In genomic region chr19:18687556-18687955, GRCm38 (mm10) we compare ENCODE assay signal across 8 mouse cellular contexts. TPM values are rescaled to one million over a fixed set of nuclear protein-coding genes. Genes with fewer than 3 reads are reported as not detected.
DNase-seq lines count a peak whose midpoint lies in the region; ATAC-seq and TF ChIP-seq lines count a peak whose summit lies in the region.

No protein-coding gene starts in this region.

- 70% methylated on average over 3 of the region's 3 CpGs for WGBS in thymus, adult 2 months
- 75% methylated on average over 3 of the region's 3 CpGs for WGBS in kidney, embryonic 15.5 days

- DNase-seq in gastrocnemius, adult 18-20 months (ENCODE audit: low spot score): peak; percentile 35
- DNase-seq in gastrocnemius, postnatal 25 days: no peak
- peak; percentile 46 for DNase-seq in thymus, adult 2 months
- no peak for DNase-seq in thymus, adult 18-20 months
- peak; percentile 70 for DNase-seq in embryo, embryonic 11 days
- no peak for DNase-seq in left cerebral cortex, adult 9 months (ENCODE audit: low spot score in 2 of 2)

- no peak overlapping the region for H3K9ac ChIP-seq in kidney, embryonic 15.5 days

- no peak overlapping the region for H3K27ac ChIP-seq in thymus, adult 2 months (ENCODE audit: control insufficient read depth, insufficient read depth, low read length)
- no peak overlapping the region for H3K27ac ChIP-seq in kidney, embryonic 15.5 days

- TF ChIP-seq POLR2A in thymus, adult 2 months (IDR thresholded peaks at IDR 0.05; ENCODE audit: control insufficient read depth, extremely low read depth, insufficient read depth, low read length, poor library complexity): no peak

- H3K9me3 ChIP-seq in kidney, embryonic 15.5 days (replicated peaks): no peaks in the 10 kb centered on the region

- H3K27me3 ChIP-seq in thymus, adult 2 months (ENCODE audit: control insufficient read depth, insufficient read depth, low read length): no peaks in the 10 kb centered on the region
- H3K27me3 ChIP-seq in kidney, embryonic 15.5 days: no peaks in the 10 kb centered on the region

- no peak for TF ChIP-seq CTCF in thymus, adult 2 months (IDR thresholded peaks at IDR 0.05; ENCODE audit: borderline replicate concordance, control insufficient read depth, extremely low read depth, insufficient read depth, low read length, poor library complexity)

- H3K36me3 ChIP-seq in thymus, adult 2 months (ENCODE audit: control insufficient read depth, insufficient read depth, low read length): no peaks in the 10 kb centered on the region
- peaks cover 12% of the 10 kb centered on the region for H3K36me3 ChIP-seq in kidney, embryonic 15.5 days

- H3K4me1 ChIP-seq in thymus, adult 2 months (replicated peaks; ENCODE audit: control insufficient read depth, insufficient read depth, low read length): no peaks in the 10 kb centered on the region
- no peaks in the 10 kb centered on the region for H3K4me1 ChIP-seq in kidney, embryonic 15.5 days

- no peak overlapping the region for H3K4me3 ChIP-seq in thymus, adult 2 months (ENCODE audit: control insufficient read depth, insufficient read depth, low read length)
- no peak overlapping the region for H3K4me3 ChIP-seq in kidney, embryonic 15.5 days (replicated peaks)

- ATAC-seq in kidney, embryonic 15.5 days (replicated peaks; ENCODE audit: low FRiP score): peak; percentile 56; the same call in 1 of the 2 replicates
- ATAC-seq in neutrophil, adult 5-6 weeks (ENCODE audit: extremely low read depth, insufficient number of reproducible peaks, low FRiP score, poor library complexity, severe bottlenecking): peak; percentile 90; the same call in 1 of the 2 replicates

- no peak overlapping the region for H3K4me2 ChIP-seq in kidney, embryonic 15.5 days

RNA-seq across cellular contexts. Expression of gene Carnmt1, which starts 17.0 kb away (rescaled TPM):
- 100 to 1,000 TPM; 129 to 137 TPM for total RNA-seq in gastrocnemius, adult 18-20 months (2021)
- 100 to 1,000 TPM in 1 of 2 experiments, 10 to 100 TPM in 1; 93.9 to 131 TPM for total RNA-seq in gastrocnemius, postnatal 25 days (2021)
- 6.6 and 11.7 TPM in 2 replicates for polyA plus RNA-seq in thymus, adult 2 months (2012; rRNA removed)
- polyA plus RNA-seq in kidney, embryonic 15.5 days (2015; fragmentation: Nextera tagmentation; extraction: Ambion mirVana): 32.8 and 35.2 TPM in 2 replicates
- 9.1 and 9.4 TPM in 2 replicates for total RNA-seq in neutrophil, adult 5-6 weeks (2017)

RNA-seq across cellular contexts. Expression of gene D030056L22Rik, which starts 25.4 kb away (rescaled TPM):
- total RNA-seq in gastrocnemius, adult 18-20 months (2021): 1 to 10 TPM; 3.3 to 3.8 TPM
- 1 to 10 TPM; 3.5 to 3.6 TPM for total RNA-seq in gastrocnemius, postnatal 25 days (2021)
- polyA plus RNA-seq in thymus, adult 2 months (2012; rRNA removed): 20.1 and 25.7 TPM in 2 replicates
- polyA plus RNA-seq in kidney, embryonic 15.5 days (2015; fragmentation: Nextera tagmentation; extraction: Ambion mirVana): 34.6 and 38.9 TPM in 2 replicates
- total RNA-seq in neutrophil, adult 5-6 weeks (2017): 9.3 and 12.6 TPM in 2 replicates

RNA-seq across cellular contexts. Expression of gene Nmrk1, which starts 55.8 kb away (rescaled TPM):
- 1 to 10 TPM; 2.6 to 3.5 TPM for total RNA-seq in gastrocnemius, adult 18-20 months (2021)
- 1 to 10 TPM; 2.2 to 2.7 TPM for total RNA-seq in gastrocnemius, postnatal 25 days (2021)
- polyA plus RNA-seq in thymus, adult 2 months (2012; rRNA removed): 5.1 and 5.2 TPM in 2 replicates
- 24.0 and 24.7 TPM in 2 replicates for polyA plus RNA-seq in kidney, embryonic 15.5 days (2015; fragmentation: Nextera tagmentation; extraction: Ambion mirVana)
- total RNA-seq in neutrophil, adult 5-6 weeks (2017): 15.2 and 16.5 TPM in 2 replicates

RNA-seq across cellular contexts. Expression of gene Ostf1, which starts 55.9 kb away (rescaled TPM):
- 10 to 100 TPM; 24.2 to 24.3 TPM for total RNA-seq in gastrocnemius, adult 18-20 months (2021)
- total RNA-seq in gastrocnemius, postnatal 25 days (2021): 10 to 100 TPM; 19.1 to 26.4 TPM
- 59.9 and 64.2 TPM in 2 replicates for polyA plus RNA-seq in thymus, adult 2 months (2012; rRNA removed)
- 114 TPM in 2 replicates for polyA plus RNA-seq in kidney, embryonic 15.5 days (2015; fragmentation: Nextera tagmentation; extraction: Ambion mirVana)
- 401 and 405 TPM in 2 replicates for total RNA-seq in neutrophil, adult 5-6 weeks (2017)

Comparison
In these comparisons a context has a peak if more than half of its experiments do, and no peak if none do; other contexts are left out.
1. DNase-seq: peak in gastrocnemius, adult 18-20 months (single experiment), thymus, adult 2 months (single experiment) and embryo, embryonic 11 days (single experiment); none in gastrocnemius, postnatal 25 days (single experiment), thymus, adult 18-20 months (0 of 2) and left cerebral cortex, adult 9 months (0 of 2).